Mouse (Mus musculus): Measurements from ENCODE around the gene Adipoq.

The Adipoq gene

DNA sequence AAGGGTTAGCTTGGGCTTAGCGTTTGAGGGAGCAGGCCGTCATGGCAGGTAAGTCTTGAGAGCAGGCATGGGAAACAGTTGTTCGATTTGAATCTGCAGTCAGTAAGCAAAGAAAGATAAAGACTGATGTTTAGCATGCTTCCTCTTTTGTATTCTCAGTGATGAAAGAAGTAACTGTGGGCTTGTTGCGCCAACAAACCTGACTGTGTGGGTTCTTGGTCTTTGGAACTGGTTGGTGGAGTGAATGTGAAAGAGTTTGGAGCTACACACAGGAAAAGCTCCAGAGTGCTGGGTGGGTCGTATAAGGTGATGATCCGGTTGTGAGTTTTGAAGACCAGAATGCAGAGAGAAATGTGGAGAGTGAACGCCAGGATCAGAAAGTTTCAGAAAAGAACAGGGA lies 49.3 kb downstream of the Adipoq start:
- DNase-seq (ENCODE audit: extremely low read depth, insufficient read length, low spot score) = no peak

DNA sequence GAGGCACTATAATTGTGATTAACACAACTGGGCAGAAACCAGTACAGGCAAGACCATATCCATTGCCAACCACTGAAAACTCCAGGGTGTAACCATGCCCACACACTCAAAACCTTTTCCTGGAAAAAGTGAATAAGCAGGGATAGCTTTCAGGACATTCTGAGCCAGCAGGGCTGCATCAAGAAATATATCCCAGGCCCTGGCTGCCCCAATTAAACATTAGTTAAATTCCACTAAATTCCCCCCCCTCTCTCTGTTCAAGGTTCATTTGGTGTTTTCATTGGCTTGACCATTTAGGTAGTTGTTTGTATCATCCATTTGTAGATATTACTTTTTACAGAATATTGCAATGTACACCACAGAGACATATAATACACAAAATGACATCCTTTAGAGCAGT lies 50.0 kb downstream of the Adipoq start:
- no peak for DNase-seq (ENCODE audit: extremely low read depth, insufficient read length, low spot score)

DNA sequence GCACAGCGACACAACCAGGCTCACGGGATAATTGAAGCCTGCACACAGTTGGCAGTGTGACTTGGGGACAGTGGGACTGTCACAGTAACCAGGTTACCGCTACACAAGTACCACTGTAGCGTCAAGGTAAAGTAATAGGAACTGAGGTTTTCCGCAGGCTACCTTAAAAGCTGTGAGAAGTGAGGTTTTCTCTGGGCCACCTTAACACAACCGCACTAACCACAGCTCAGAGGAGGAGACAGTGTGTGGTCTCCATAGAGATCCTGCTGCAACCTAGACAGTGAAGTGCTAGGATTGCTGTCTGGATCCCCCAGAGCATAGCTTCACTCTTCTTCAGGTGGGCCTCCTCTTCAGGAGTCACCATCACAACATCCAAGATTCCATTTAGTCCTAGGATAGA lies 50.5 kb downstream of the Adipoq start:
- no peak for DNase-seq (ENCODE audit: extremely low read depth, insufficient read length, low spot score)

DNA sequence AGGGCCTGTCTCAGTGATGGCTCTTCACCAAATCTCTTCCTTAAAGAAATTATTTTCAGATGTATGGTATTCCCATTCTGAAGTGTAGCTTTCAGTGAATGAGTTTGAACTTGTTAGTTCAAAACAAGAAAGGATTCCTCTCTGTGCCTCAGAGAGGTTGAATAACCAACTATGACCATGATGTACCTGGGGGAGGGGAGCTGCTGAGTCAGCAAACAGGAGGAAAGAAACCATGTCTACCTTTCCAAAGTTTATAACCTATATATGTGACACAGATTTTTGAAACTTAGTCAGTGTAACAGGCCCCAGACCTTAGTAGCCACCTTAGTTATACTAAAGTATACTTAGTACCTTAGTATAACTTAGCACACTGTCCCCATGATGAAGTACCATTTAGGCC lies 55.2 kb downstream of the Adipoq start:
- DNase-seq (ENCODE audit: extremely low read depth, insufficient read length, low spot score) = no peak
